Mouse (Mus musculus): ENCODE results near the gene Anln. TPM values are rescaled to one million over a fixed set of nuclear protein-coding genes. Genes with fewer than 3 reads are reported as not detected.
"Not testable (repeated sequence)": the region's sequence is repeated elsewhere in the genome, so short reads cannot be mapped to it uniquely, and the experiment has no call there.

Gene Anln
- polyA plus RNA-seq, 1 experiment from 2014 or later = 26.9 TPM

GRCm38 (mm10) chr9:22307920-22308262, 81.1 kb downstream of the Anln start:
- Histone ChIP-seq H3K36me3 (peaks cover 24% of the 10 kb centered on the region), H3K4me3 (peak overlapping the region; percentile 87), H3K4me2 (replicated peaks) (peak overlapping the region; percentile 79), H3K9ac (peak overlapping the region; percentile 99; the same call in 1 of the 2 replicates), H3K9me3 (peaks cover 15% of the 10 kb centered on the region)
- 14% methylated on average over 9 of the region's 9 CpGs for WGBS
- not testable (repeated sequence) for ATAC-seq (ENCODE audit: low FRiP score, low read depth); H3K27me3 ChIP-seq (replicated peaks); H3K4me1 ChIP-seq; H3K27ac ChIP-seq

- Histone ChIP-seq H3K27me3 (replicated peaks) (no peaks in the 10 kb centered on the region), H3K4me1 (peaks cover 10% of the 10 kb centered on the region), H3K9me3 (peaks cover 13% of the 10 kb centered on the region), H3K4me2 (replicated peaks) (peak within 1 kb of the TSS; percentile 79), H3K4me3 (peak within 1 kb of the TSS; percentile 87), H3K36me3 (peaks cover 30% of the 10 kb centered on the region), H3K9ac (peak within 1 kb of the TSS; percentile 99), H3K27ac (peak within 1 kb of the TSS; percentile 66)
- WGBS = under 1% methylated on average over 56 of the region's 56 CpGs
- ATAC-seq (ENCODE audit: low FRiP score, low read depth) = peak; percentile 99
These were observed 81.7 kb downstream of the Anln start, which contains the start of gene Zfp810 for GRCm38 (mm10) chr9:22307156-22307919. Zfp810 (minus strand) TSS chr9:22307648.

GRCm38 (mm10) chr9:22306726-22307125, 82.3 kb downstream of the Anln start:
- Histone ChIP-seq H3K4me3 (peak overlapping the region; percentile 87), H3K4me2 (replicated peaks) (peak overlapping the region; percentile 79), H3K36me3 (peaks cover 36% of the 10 kb centered on the region), H3K9me3 (peaks cover 8% of the 10 kb centered on the region), H3K27ac (peak overlapping the region; percentile 66), H3K9ac (peak overlapping the region; percentile 99), H3K27me3 (replicated peaks) (no peaks in the 10 kb centered on the region), H3K4me1 (peaks cover 10% of the 10 kb centered on the region)
- 0 out of 2 replicates have a peak, but pooled peaks have one; percentile 25 for ATAC-seq (ENCODE audit: low FRiP score, low read depth)
- WGBS = 18% methylated on average over 6 of the region's 6 CpGs

GRCm38 (mm10) chr9:22302199-22302598, 86.8 kb downstream of the Anln start:
- Histone ChIP-seq H3K4me2 (replicated peaks) (no peak overlapping the region), H3K36me3 (peaks cover 75% of the 10 kb centered on the region), H3K9ac (no peak overlapping the region), H3K4me3 (no peak overlapping the region), H3K4me1 (peaks cover 10% of the 10 kb centered on the region), H3K27ac (no peak overlapping the region), H3K9me3 (peaks cover 8% of the 10 kb centered on the region), H3K27me3 (replicated peaks) (no peaks in the 10 kb centered on the region)
- ATAC-seq (ENCODE audit: low FRiP score, low read depth) = no peak
- 97% methylated on average over 1 of the region's 1 CpGs for WGBS

Other genes with a start within 250 kb of the Anln start
- gene Pigyl, start 232.3 kb downstream of the Anln start, polyA plus RNA-seq (2016; fragmentation: Nextera tagmentation; extraction: Ambion mirVana) = 63.2 and 68.4 TPM in 2 replicates
- 0.13 and 0.33 TPM in 2 replicates for gene Zfp872, start 201.1 kb downstream of the Anln start, polyA plus RNA-seq (2016; fragmentation: Nextera tagmentation; extraction: Ambion mirVana)
- gene Zfp809, start 163.5 kb downstream of the Anln start, polyA plus RNA-seq (2016; fragmentation: Nextera tagmentation; extraction: Ambion mirVana) = 10.6 and 10.8 TPM in 2 replicates
- 4.7 and 5.1 TPM in 2 replicates for gene Zfp599, start 129.3 kb downstream of the Anln start, polyA plus RNA-seq (2016; fragmentation: Nextera tagmentation; extraction: Ambion mirVana)
- 36.3 and 38.8 TPM in 2 replicates for gene Zfp810, start 81.5 kb downstream of the Anln start, polyA plus RNA-seq (2016; fragmentation: Nextera tagmentation; extraction: Ambion mirVana)
- 6.2 and 6.7 TPM in 2 replicates for gene 9530077C05Rik, start 22.3 kb upstream of the Anln start, polyA plus RNA-seq (2016; fragmentation: Nextera tagmentation; extraction: Ambion mirVana)
- not detected in 2 replicates for gene Gm17545, start 65.1 kb upstream of the Anln start, polyA plus RNA-seq (2016; fragmentation: Nextera tagmentation; extraction: Ambion mirVana)
- gene Rp9, start 80.6 kb upstream of the Anln start, polyA plus RNA-seq (2016; fragmentation: Nextera tagmentation; extraction: Ambion mirVana) = 57.3 TPM in 2 replicates
- 18.4 and 18.5 TPM in 2 replicates for gene Bbs9, start 86.5 kb upstream of the Anln start, polyA plus RNA-seq (2016; fragmentation: Nextera tagmentation; extraction: Ambion mirVana)

Data from neural tube, embryonic 12.5 days (tissue).